Mouse (Mus musculus): ENCODE measurements around the gene Tmem116.

The Tmem116 gene

GRCm38 (mm10) chr5:121451644-121452025 is at the start of gene Tmem116:
Tmem116 (plus strand) TSS chr5:121451893.
- DNase-seq: peak; percentile 72

GRCm38 (mm10) chr5:121407856-121408255 is 43.8 kb upstream of the Tmem116 start:
- no peak for DNase-seq

GRCm38 (mm10) chr5:121410975-121411374 is 40.7 kb upstream of the Tmem116 start:
- no peak for DNase-seq

- no peak for DNase-seq
Observed at GRCm38 (mm10) chr5:121420721-121421120, 31.0 kb upstream of the Tmem116 start.

- no peak for DNase-seq
Observed at GRCm38 (mm10) chr5:121422787-121423186, 28.9 kb upstream of the Tmem116 start.

- DNase-seq: no peak
Observed at GRCm38 (mm10) chr5:121423297-121423696, 28.4 kb upstream of the Tmem116 start.

- no peak for DNase-seq
Observed at GRCm38 (mm10) chr5:121428954-121429353, 22.7 kb upstream of the Tmem116 start.

GRCm38 (mm10) chr5:121438131-121438530 is 13.6 kb upstream of the Tmem116 start:
- DNase-seq: no peak

- no peak for DNase-seq
Observed at GRCm38 (mm10) chr5:121438756-121439155, 12.9 kb upstream of the Tmem116 start.

GRCm38 (mm10) chr5:121443548-121443947 is 8.1 kb upstream of the Tmem116 start:
- DNase-seq: peak; percentile 57

- no peak for DNase-seq
Observed at GRCm38 (mm10) chr5:121444870-121445269, 6.8 kb upstream of the Tmem116 start.

- DNase-seq: no peak
Observed at GRCm38 (mm10) chr5:121448450-121448849, 3.2 kb upstream of the Tmem116 start.

GRCm38 (mm10) chr5:121449976-121450375 is 1.7 kb upstream of the Tmem116 start:
- peak; percentile 72 for DNase-seq

GRCm38 (mm10) chr5:121450476-121450875 is 1.2 kb upstream of the Tmem116 start:
- no peak for DNase-seq

- peak; percentile 12 for DNase-seq
Observed at GRCm38 (mm10) chr5:121451203-121451602, 490 bp upstream of the Tmem116 start.

GRCm38 (mm10) chr5:121452026-121452869 is 555 bp downstream of the Tmem116 start, which contains the start of gene Erp29:
Erp29 (minus strand) TSS chr5:121452506.
- DNase-seq: peak; percentile 97

GRCm38 (mm10) chr5:121452906-121453305 is 1.2 kb downstream of the Tmem116 start:
- DNase-seq: no peak

GRCm38 (mm10) chr5:121453743-121454502 is 2.2 kb downstream of the Tmem116 start:
- no peak for DNase-seq

- DNase-seq: no peak
Observed at GRCm38 (mm10) chr5:121454503-121454782, 2.8 kb downstream of the Tmem116 start.

- no peak for DNase-seq
Observed at GRCm38 (mm10) chr5:121455510-121456265, 4.0 kb downstream of the Tmem116 start.

GRCm38 (mm10) chr5:121461339-121462170 is 9.9 kb downstream of the Tmem116 start:
- DNase-seq: no peak

GRCm38 (mm10) chr5:121462171-121462502 is 10.4 kb downstream of the Tmem116 start:
- DNase-seq: no peak

- no peak for DNase-seq
Observed at GRCm38 (mm10) chr5:121462967-121463366, 11.3 kb downstream of the Tmem116 start.
